Mouse (Mus musculus): Measurements from ENCODE around the gene Hhat. TPM values are rescaled to one million over a fixed set of nuclear protein-coding genes. Genes with fewer than 3 reads are reported as not detected.

Gene Hhat
- total and polyA plus RNA-seq, 3 experiments = 0.21 to 1.2 (median 1.1) TPM

- in situ Hi-C loops (cut with MboI; ENCODE audit: low pct_ligation_motif_present, low pct_unique_long_range_greater_than_20kb, low sequenced_read_pairs) = no loop called here
- TF ChIP-seq CHD2 (IDR thresholded peaks at IDR 0.05; ENCODE audit: low read length) = no peak
- no peak for TF ChIP-seq JUN (IDR thresholded peaks at IDR 0.05; ENCODE audit: insufficient read depth, low read depth, low read length)
- TF ChIP-seq USF2 (conservative IDR thresholded peaks at IDR 0.05; ENCODE audit: low read depth, low read length) = no peak
- no peak for TF ChIP-seq MAX (IDR thresholded peaks at IDR 0.05; ENCODE audit: low read length)
- TF ChIP-seq NRF1 (IDR thresholded peaks at IDR 0.05; ENCODE audit: low read depth, low read length) = no peak
- TF ChIP-seq E2F4 (IDR thresholded peaks at IDR 0.05; ENCODE audit: insufficient replicate concordance, low read depth, low read length) = no peak
- TF ChIP-seq GABPA (IDR thresholded peaks at IDR 0.05; ENCODE audit: insufficient replicate concordance, low read depth, low read length) = no peak
- TF ChIP-seq ZC3H11A (IDR thresholded peaks at IDR 0.05; ENCODE audit: low read depth, low read length) = no peak
- TF ChIP-seq BHLHE40 (IDR thresholded peaks at IDR 0.05; ENCODE audit: low read depth, low read length) = no peak
- no peak for TF ChIP-seq MAZ (IDR thresholded peaks at IDR 0.05; ENCODE audit: low read depth, low read length)
- TF ChIP-seq PAX5 (IDR thresholded peaks at IDR 0.05; ENCODE audit: low read length) = no peak
Observed at GRCm38 (mm10) chr1:192642126-192642525, 128.9 kb downstream of the Hhat start.

DNA sequence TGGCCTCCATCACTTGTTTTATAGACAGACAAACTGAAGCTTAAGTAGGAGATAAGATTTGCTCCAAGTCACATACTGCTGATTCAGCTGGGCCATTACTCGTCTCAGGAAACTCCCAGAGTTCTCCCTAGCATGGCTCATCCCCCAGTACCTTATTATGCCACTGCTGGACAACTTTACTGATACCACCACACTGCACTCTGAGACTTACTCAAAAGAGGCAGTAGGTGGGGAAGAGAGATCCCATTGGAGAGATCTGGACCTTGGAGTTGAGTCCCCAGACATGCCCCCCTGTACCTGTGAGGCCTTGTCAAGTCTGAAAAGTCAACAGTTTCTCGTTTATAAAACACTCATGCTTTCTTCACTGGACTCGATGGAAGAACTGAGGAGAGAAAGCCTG, 131.8 kb downstream of the Hhat start:
- no peak overlapping the region for H3K27ac ChIP-seq (ENCODE audit: insufficient read depth, low read depth)
- TF ChIP-seq MXI1 (IDR thresholded peaks at IDR 0.05; ENCODE audit: low read depth, low read length) (no peak), TBP (conservative IDR thresholded peaks at IDR 0.05; ENCODE audit: low read depth, low read length) (no peak), KAT2A (IDR thresholded peaks at IDR 0.05; ENCODE audit: insufficient replicate concordance, low read length) (no peak), E2F4 (IDR thresholded peaks at IDR 0.05; ENCODE audit: insufficient replicate concordance, low read depth, low read length) (no peak), JUND (conservative IDR thresholded peaks at IDR 0.05; ENCODE audit: low read depth, low read length) (no peak), EP300 (IDR thresholded peaks at IDR 0.05; ENCODE audit: low read length) (no peak)
- no peak overlapping the region for H3K4me2 ChIP-seq (ENCODE audit: insufficient read depth, low read depth, poor library complexity, severe bottlenecking)
- DNase-seq (ENCODE audit: extremely low read depth) = no peak
- H3K9me3 ChIP-seq (replicated peaks; ENCODE audit: low read length) = peaks cover 6% of the 10 kb centered on the region
- H3K27me3 ChIP-seq (replicated peaks) = peaks cover 20% of the 10 kb centered on the region
- dilution Hi-C loops (cut with MboI; ENCODE audit: extremely low pct_ligation_motif_present, extremely low pct_unique_long_range_greater_than_20kb, low sequenced_read_pairs) (no loop called here), in situ Hi-C loops (cut with MboI; ENCODE audit: low pct_ligation_motif_present, low pct_unique_long_range_greater_than_20kb, low sequenced_read_pairs) (no loop called here)
- H3K4me1 ChIP-seq (ENCODE audit: control insufficient read depth in 1 of 2, insufficient read depth in 2 of 2) = no peaks in the 10 kb centered on the region
- H3K36me3 ChIP-seq (replicated peaks in 1 of 2; ENCODE audit: control insufficient read depth in 1 of 2, insufficient read depth in 1 of 2, low read length in 1 of 2) = no peaks in the 10 kb centered on the region
- H3K79me2 ChIP-seq (replicated peaks; ENCODE audit: control insufficient read depth, extremely low read depth, insufficient read depth, poor library complexity, severe bottlenecking) = no peaks in the 10 kb centered on the region
- H3K9ac ChIP-seq (ENCODE audit: insufficient read depth, low read depth) = no peak overlapping the region
- no peak overlapping the region for H3K4me3 ChIP-seq (replicated peaks in 1 of 3; ENCODE audit: low read depth in 2 of 3, low read length in 2 of 3, poor library complexity in 1 of 3)

More at GRCm38 (mm10) chr1:192642126-192642525, 128.9 kb downstream of the Hhat start:
- H3K4me2 ChIP-seq (ENCODE audit: insufficient read depth, low read depth, poor library complexity, severe bottlenecking) = no peak overlapping the region
- no peak overlapping the region for H3K27ac ChIP-seq (ENCODE audit: insufficient read depth, low read depth)
- dilution Hi-C loops (cut with MboI; ENCODE audit: extremely low pct_ligation_motif_present, extremely low pct_unique_long_range_greater_than_20kb, low sequenced_read_pairs) = no loop called here
- DNase-seq (ENCODE audit: extremely low read depth) = no peak
- no peaks in the 10 kb centered on the region for H3K4me1 ChIP-seq (ENCODE audit: control insufficient read depth in 1 of 2, insufficient read depth in 2 of 2)
- peaks cover 20% of the 10 kb centered on the region for H3K27me3 ChIP-seq (replicated peaks)
- H3K4me3 ChIP-seq (replicated peaks in 1 of 3; ENCODE audit: low read depth in 2 of 3, low read length in 2 of 3, poor library complexity in 1 of 3) = no peak overlapping the region
- no peaks in the 10 kb centered on the region for H3K36me3 ChIP-seq (replicated peaks in 1 of 2; ENCODE audit: control insufficient read depth in 1 of 2, insufficient read depth in 1 of 2, low read length in 1 of 2)
- H3K79me2 ChIP-seq (replicated peaks; ENCODE audit: control insufficient read depth, extremely low read depth, insufficient read depth, poor library complexity, severe bottlenecking) = no peaks in the 10 kb centered on the region
- no peak overlapping the region for H3K9ac ChIP-seq (ENCODE audit: insufficient read depth, low read depth)
- no peaks in the 10 kb centered on the region for H3K9me3 ChIP-seq (replicated peaks; ENCODE audit: low read length)
